Mouse (Mus musculus): ENCODE data around the gene Hoxa3.

Hoxa3 gene

GRCm38 (mm10) chr6:52156551-52157200, 56.5 kb downstream of the Hoxa3 start:
- no peak for DNase-seq (ENCODE audit: low read depth, low spot score)

- DNase-seq (ENCODE audit: low read depth, low spot score): no peak
Measured at GRCm38 (mm10) chr6:52155471-52155870, 57.7 kb downstream of the Hoxa3 start.

- DNase-seq (ENCODE audit: low read depth, low spot score): no peak
Measured at GRCm38 (mm10) chr6:52154044-52154443, 59.1 kb downstream of the Hoxa3 start.

- DNase-seq (ENCODE audit: low read depth, low spot score): no peak
Measured at GRCm38 (mm10) chr6:52153270-52153669, 59.9 kb downstream of the Hoxa3 start.

- no peak for DNase-seq (ENCODE audit: low read depth, low spot score)
Measured at GRCm38 (mm10) chr6:52152226-52153193, 60.6 kb downstream of the Hoxa3 start.

- no peak for DNase-seq (ENCODE audit: low read depth, low spot score)
Measured at GRCm38 (mm10) chr6:52151571-52151970, 61.6 kb downstream of the Hoxa3 start.

- DNase-seq (ENCODE audit: low read depth, low spot score): no peak
Measured at GRCm38 (mm10) chr6:52150401-52150966, 62.7 kb downstream of the Hoxa3 start.

GRCm38 (mm10) chr6:52139115-52139514, 74.0 kb downstream of the Hoxa3 start:
- no peak for DNase-seq (ENCODE audit: low read depth, low spot score)

- DNase-seq (ENCODE audit: low read depth, low spot score): no peak
Measured at GRCm38 (mm10) chr6:52138576-52138975, 74.6 kb downstream of the Hoxa3 start.

GRCm38 (mm10) chr6:52137841-52138535, 75.1 kb downstream of the Hoxa3 start:
- DNase-seq (ENCODE audit: low read depth, low spot score): no peak

- DNase-seq (ENCODE audit: low read depth, low spot score): no peak
Measured at GRCm38 (mm10) chr6:52123673-52124072, 89.5 kb downstream of the Hoxa3 start.

GRCm38 (mm10) chr6:52121173-52121572, 92.0 kb downstream of the Hoxa3 start:
- no peak for DNase-seq (ENCODE audit: low read depth, low spot score)

All from forelimb bud, embryonic 11.5 days (tissue).